Mouse (Mus musculus) erythroblast, embryonic 14.5 days (primary cell): ENCODE data around the gene Apol9b. TPM values are rescaled to one million over a fixed set of nuclear protein-coding genes. Genes with fewer than 3 reads are reported as not detected.

Experiments used
- H3K27me3 ChIP-seq: 2 replicates; pipeline ENCODE4 v1.6.1; 2012; ENCODE audit warnings: inconsistent platforms; ENCODE audit not compliant: control insufficient read depth
- H3K36me3 ChIP-seq: 2 replicates; pipeline ENCODE4 v1.6.1; 2012; ENCODE audit warnings: mild to moderate bottlenecking, inconsistent platforms; ENCODE audit not compliant: control insufficient read depth
- H3K4me1 ChIP-seq: 2 replicates; pipeline ENCODE4 v1.6.1; 2012; ENCODE audit warnings: inconsistent platforms; ENCODE audit not compliant: control insufficient read depth
- H3K4me3 ChIP-seq: replicated peaks from 2 replicates; pipeline ENCODE3; 2012; ENCODE audit warnings: moderate library complexity, mild to moderate bottlenecking, inconsistent platforms
- H3K9me3 ChIP-seq: 2 replicates; pipeline ENCODE4 v1.6.1; 2012; ENCODE audit warnings: low read length, inconsistent platforms, mixed read lengths; ENCODE audit not compliant: control insufficient read depth
- GATA1 ChIP-seq: IDR thresholded peaks from 2 replicates; pipeline ENCODE4 v1.6.1; 2012; ENCODE audit warnings: low read length, inconsistent platforms, mixed read lengths
- TAL1 ChIP-seq: IDR thresholded peaks from 3 replicates; pipeline ENCODE4 v1.6.1; 2012; ENCODE audit warnings: low read length, inconsistent platforms, mixed read lengths
- polyA plus RNA-seq: library from polyadenylated mRNA; stranded (reverse); fragments of >175 nt; gene quantifications from 2 replicates; pipeline ENCODE4 v1.2.3, GENCODE M21; 2012

Apol9b gene
- polyA plus RNA-seq, 1 experiment = not detected

- no peaks in the 10 kb centered on the region for H3K9me3 ChIP-seq
- TF ChIP-seq GATA1 (no peak), TAL1 (no peak)
- peaks cover 17% of the 10 kb centered on the region for H3K4me1 ChIP-seq
- peaks cover 78% of the 10 kb centered on the region for H3K36me3 ChIP-seq
- H3K27me3 ChIP-seq = no peaks in the 10 kb centered on the region
- H3K4me3 ChIP-seq = no peak overlapping the region
Measured at GRCm38 (mm10) chr15:77761561-77762380, 32.9 kb downstream of the Apol9b start.

- no peak for TF ChIP-seq TAL1
- TF ChIP-seq GATA1 = no peak
- no peak overlapping the region for H3K4me3 ChIP-seq
- peaks cover 7% of the 10 kb centered on the region for H3K4me1 ChIP-seq
- H3K36me3 ChIP-seq = peaks cover 91% of the 10 kb centered on the region
- no peaks in the 10 kb centered on the region for H3K9me3 ChIP-seq
- H3K27me3 ChIP-seq = no peaks in the 10 kb centered on the region
Measured at GRCm38 (mm10) chr15:77763050-77763449, 34.2 kb downstream of the Apol9b start.

GRCm38 (mm10) chr15:77763702-77764101 lies 34.9 kb downstream of the Apol9b start:
- TF ChIP-seq TAL1 = no peak
- TF ChIP-seq GATA1 = no peak
- Histone ChIP-seq H3K4me3 (no peak overlapping the region), H3K27me3 (no peaks in the 10 kb centered on the region), H3K9me3 (no peaks in the 10 kb centered on the region), H3K4me1 (peaks cover 7% of the 10 kb centered on the region), H3K36me3 (peaks cover 98% of the 10 kb centered on the region)

GRCm38 (mm10) chr15:77764391-77765006 lies 35.7 kb downstream of the Apol9b start:
- no peak overlapping the region for H3K4me3 ChIP-seq
- no peaks in the 10 kb centered on the region for H3K27me3 ChIP-seq
- H3K9me3 ChIP-seq = no peaks in the 10 kb centered on the region
- H3K36me3 ChIP-seq = peaks cover 100% of the 10 kb centered on the region
- TF ChIP-seq GATA1 = no peak
- no peak for TF ChIP-seq TAL1
- H3K4me1 ChIP-seq = peaks cover 7% of the 10 kb centered on the region

- peaks cover 100% of the 10 kb centered on the region for H3K36me3 ChIP-seq
- TF ChIP-seq GATA1 = no peak
- no peak for TF ChIP-seq TAL1
- no peaks in the 10 kb centered on the region for H3K9me3 ChIP-seq
- no peaks in the 10 kb centered on the region for H3K27me3 ChIP-seq
- H3K4me3 ChIP-seq = no peak overlapping the region
- peaks cover 7% of the 10 kb centered on the region for H3K4me1 ChIP-seq
Measured at GRCm38 (mm10) chr15:77765484-77766093, 36.8 kb downstream of the Apol9b start.

GRCm38 (mm10) chr15:77766981-77767380 lies 38.1 kb downstream of the Apol9b start:
- H3K27me3 ChIP-seq = no peaks in the 10 kb centered on the region
- H3K36me3 ChIP-seq = peaks cover 100% of the 10 kb centered on the region
- H3K4me3 ChIP-seq = no peak overlapping the region
- no peaks in the 10 kb centered on the region for H3K9me3 ChIP-seq
- H3K4me1 ChIP-seq = peaks cover 11% of the 10 kb centered on the region
- no peak for TF ChIP-seq TAL1
- TF ChIP-seq GATA1 = no peak

GRCm38 (mm10) chr15:77770341-77770740 lies 41.5 kb downstream of the Apol9b start:
- Histone ChIP-seq H3K4me3 (no peak overlapping the region), H3K36me3 (peaks cover 99% of the 10 kb centered on the region), H3K27me3 (no peaks in the 10 kb centered on the region), H3K9me3 (no peaks in the 10 kb centered on the region), H3K4me1 (peaks cover 38% of the 10 kb centered on the region)
- TF ChIP-seq TAL1 = no peak
- no peak for TF ChIP-seq GATA1

- H3K9me3 ChIP-seq = no peaks in the 10 kb centered on the region
- H3K4me1 ChIP-seq = peaks cover 41% of the 10 kb centered on the region
- H3K36me3 ChIP-seq = peaks cover 99% of the 10 kb centered on the region
- no peaks in the 10 kb centered on the region for H3K27me3 ChIP-seq
- no peak for TF ChIP-seq GATA1
- TF ChIP-seq TAL1 = no peak
- H3K4me3 ChIP-seq = no peak overlapping the region
Measured at GRCm38 (mm10) chr15:77770942-77771341, 42.1 kb downstream of the Apol9b start.
